Mouse (Mus musculus): ENCODE results near the gene Nrip1.

Nrip1 gene

GRCm38 (mm10) chr16:76372045-76372940 lies 1.3 kb downstream of the Nrip1 start:
- DNase-seq (ENCODE audit: low spot score in 2 of 2): peak; percentile 58

DNA sequence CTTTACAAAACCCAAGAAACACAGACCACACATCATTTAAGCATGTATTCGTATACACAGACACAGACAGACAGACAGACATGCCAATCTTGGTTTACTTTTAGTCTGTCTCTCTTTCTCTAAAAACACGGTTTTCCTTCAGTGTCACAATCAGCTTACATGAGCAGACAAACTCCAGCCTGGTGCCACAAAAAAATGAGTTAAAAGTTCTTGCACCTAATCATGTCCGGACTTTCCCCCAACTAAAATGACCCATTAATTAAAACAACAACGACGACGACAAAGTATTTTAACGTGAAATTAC lies 2.1 kb downstream of the Nrip1 start:
- DNase-seq (ENCODE audit: low spot score in 2 of 2): no peak

GRCm38 (mm10) chr16:76370716-76371613 lies 2.7 kb downstream of the Nrip1 start:
- DNase-seq (ENCODE audit: low spot score in 2 of 2): no peak

DNA sequence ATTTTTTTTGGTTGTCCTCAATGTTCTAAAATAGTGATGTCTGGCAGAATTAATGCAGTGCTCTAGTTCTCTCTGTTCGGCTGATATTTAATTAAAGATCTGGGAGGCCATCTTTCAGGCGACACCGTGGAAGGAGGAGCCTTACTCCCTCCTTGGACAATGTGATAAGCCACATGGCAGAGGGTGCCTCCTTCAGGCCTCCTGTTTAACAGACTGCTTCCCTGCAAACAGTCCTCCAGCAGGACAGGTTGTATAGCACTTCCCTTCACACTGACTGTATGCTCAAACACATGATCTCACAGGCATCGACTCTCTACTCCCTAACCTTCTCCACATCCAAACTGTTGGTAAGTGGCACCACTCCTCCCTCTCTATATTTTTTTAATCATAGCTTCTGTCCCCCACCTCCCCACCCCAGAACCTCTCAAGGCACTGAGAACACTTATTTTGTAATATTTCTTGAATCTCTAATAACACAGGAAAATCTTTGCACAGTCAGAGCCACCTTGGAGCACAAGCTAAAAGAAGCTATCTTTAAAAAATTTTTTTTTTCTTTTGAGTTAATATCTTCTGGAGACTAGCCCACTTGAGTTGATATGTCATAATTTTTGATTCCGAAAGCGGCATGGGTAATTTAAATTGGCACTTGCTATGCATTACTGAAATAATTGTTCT lies 3.4 kb downstream of the Nrip1 start:
- peak; percentile 42 to 67 for DNase-seq (ENCODE audit: low spot score in 2 of 2)

DNA sequence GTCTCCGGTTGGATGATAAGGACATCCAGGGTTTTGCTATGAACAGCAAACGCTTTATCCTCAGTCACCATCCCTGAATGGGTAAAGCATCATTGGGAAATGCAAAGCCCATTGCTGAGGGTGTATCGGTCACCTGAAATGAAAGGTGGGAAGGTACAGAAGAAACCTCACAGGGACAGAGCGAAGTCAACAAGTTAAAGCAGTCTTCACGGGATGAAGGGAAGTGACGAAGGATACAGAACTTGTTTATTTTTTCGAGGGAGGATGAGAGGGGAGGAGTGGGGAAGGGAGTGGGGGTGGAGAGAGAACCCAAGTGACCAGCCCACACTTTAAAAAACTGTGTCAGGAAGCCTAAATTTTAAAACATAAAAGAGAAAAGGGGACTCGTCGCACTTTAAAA lies 4.4 kb downstream of the Nrip1 start:
- DNase-seq (ENCODE audit: low spot score in 2 of 2): no peak

DNA sequence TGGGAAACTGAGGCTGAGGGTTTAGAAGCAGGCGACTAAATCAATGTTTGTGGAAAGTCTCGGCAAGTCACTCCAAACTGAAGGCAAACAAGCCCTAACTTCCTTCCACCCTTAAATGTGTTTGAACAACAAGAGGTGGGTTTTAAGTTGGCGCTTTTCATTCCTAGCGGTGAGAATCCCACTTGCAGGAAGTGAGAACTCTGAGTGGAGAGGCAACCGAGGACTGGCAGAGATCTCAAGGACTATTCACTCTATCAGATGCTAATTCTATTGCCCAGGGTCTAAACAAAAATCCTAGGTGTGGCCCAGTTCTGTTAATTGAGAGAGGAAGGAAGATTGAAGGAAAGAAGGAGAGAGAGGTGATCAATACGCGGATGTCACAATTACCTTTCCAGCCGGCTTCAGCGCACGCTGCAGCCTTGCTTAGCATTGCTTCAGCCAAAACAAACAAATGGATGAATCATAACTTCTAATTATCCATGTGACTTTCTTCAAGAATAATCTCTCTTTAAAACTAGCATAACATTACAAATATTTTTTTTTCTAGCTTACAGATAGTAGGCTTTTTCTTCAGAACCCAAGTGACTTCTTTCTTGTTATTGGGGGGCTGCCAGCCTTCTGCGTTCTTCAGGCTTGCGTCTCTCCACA lies 6.2 kb downstream of the Nrip1 start:
- DNase-seq (ENCODE audit: low spot score in 2 of 2): no peak

DNA sequence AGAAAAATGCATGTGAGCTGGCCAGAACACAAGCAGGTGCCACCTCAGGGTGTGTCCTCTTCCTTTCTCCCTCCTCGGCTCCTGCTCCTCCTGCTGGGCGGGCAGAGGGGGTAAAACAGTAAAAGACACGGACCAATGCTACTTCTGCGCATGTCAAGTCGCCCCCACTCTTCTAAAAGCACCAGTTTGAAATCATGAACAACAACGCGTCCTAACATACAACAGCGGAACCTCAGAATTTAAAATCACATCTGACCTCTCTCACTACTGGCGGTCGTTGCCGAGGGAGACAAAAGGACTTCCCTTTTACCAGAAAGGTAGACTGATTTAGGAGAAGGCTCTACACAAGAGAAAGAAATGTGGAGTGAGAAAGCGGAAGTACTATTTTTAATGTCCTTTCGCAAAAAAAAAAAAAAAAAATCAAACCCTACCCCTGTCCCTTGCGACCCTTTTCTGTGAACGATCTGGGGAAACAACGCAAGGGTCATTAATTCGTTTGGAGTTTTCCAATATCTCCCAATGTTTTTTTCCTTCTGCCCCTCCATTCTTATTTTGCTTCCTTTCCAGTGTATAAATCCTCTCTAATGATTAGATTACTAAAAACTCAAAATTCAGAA lies 7.7 kb downstream of the Nrip1 start:
- DNase-seq (ENCODE audit: low spot score in 2 of 2): peak; percentile 56 to 68

DNA sequence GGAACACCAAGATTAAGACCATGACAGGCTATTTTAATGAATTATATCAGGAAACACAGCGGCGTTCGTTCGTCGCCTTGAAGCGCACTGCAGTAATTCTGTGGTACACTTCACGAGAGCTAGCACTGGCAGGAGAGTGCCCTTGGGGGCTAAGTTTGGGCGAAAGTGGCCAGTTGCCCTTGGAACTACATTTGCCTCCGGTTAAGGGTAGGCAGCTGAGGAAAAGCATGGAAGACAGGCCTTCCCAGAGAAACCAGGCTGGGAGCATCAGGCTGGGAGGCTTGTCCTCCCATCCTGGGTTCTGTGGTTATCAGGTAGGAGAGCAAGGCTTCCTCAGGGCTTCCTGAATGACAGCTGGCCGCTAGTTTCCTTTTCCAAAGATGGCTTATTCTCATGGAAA lies 8.4 kb downstream of the Nrip1 start:
- no peak for DNase-seq (ENCODE audit: low spot score in 2 of 2)

GRCm38 (mm10) chr16:76363641-76364040 lies 10.0 kb downstream of the Nrip1 start:
- DNase-seq (ENCODE audit: low spot score in 2 of 2): peak; percentile 59 to 65

DNA sequence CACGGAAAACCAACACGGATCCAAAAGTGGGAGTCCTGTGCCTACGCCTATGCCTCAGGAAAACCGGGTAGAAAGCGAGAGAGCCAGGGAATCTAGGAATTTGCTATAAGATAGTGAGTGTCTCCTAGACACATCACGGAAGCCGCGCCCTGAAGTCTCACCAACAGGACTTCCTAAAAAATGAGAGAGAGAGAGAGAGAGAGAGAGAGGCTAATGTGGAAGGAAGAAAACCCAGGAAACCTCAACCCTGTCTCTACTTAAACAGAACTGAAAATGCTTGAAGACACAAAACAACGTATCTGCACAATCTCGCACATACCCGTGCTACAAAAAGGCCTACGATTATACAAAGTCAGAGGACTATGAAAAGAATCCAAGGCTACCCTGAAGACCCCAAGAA lies 10.6 kb downstream of the Nrip1 start:
- DNase-seq (ENCODE audit: low spot score in 2 of 2): no peak

DNA sequence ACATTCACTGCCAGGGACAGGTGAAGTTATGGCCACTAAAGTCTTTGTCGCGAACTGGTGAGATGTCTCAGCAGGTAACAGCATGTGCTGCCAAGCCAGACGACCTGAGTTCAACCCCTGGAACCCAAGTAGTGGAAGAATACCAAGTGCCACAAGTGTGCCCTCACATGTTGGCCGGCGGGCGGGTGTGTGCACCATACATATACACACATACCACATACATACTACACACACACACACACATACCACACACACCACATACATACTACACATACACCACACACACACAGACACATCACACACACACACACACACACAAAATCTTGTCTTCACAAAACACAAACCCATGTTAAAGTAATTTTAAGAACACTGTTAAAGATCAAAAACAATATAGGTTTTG lies 13.2 kb downstream of the Nrip1 start:
- DNase-seq (ENCODE audit: low spot score in 2 of 2): no peak

DNA sequence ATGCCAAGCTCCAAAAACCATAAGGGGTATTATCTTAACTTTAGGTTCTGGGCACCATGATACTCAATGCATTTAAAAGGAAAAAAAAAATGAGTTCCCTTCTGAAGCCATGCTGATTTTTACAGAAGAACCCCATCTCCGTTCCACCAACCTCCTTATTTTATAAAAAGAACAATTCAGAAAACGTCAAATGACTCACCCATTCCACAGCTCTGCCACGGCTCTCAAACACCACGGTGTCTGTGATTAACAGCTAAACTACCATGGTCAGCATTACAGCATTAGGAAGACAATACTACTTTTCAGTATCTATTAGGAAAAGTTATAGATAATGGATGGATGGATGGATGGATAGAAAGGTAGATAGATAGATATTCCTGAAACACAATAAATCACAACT lies 14.9 kb downstream of the Nrip1 start:
- DNase-seq (ENCODE audit: low spot score in 2 of 2): no peak

- no peak for DNase-seq (ENCODE audit: low spot score in 2 of 2)
Measured at GRCm38 (mm10) chr16:76358128-76358748, 15.4 kb downstream of the Nrip1 start.

- DNase-seq (ENCODE audit: low spot score in 2 of 2): no peak
Measured at GRCm38 (mm10) chr16:76357155-76357554, 16.5 kb downstream of the Nrip1 start.

DNA sequence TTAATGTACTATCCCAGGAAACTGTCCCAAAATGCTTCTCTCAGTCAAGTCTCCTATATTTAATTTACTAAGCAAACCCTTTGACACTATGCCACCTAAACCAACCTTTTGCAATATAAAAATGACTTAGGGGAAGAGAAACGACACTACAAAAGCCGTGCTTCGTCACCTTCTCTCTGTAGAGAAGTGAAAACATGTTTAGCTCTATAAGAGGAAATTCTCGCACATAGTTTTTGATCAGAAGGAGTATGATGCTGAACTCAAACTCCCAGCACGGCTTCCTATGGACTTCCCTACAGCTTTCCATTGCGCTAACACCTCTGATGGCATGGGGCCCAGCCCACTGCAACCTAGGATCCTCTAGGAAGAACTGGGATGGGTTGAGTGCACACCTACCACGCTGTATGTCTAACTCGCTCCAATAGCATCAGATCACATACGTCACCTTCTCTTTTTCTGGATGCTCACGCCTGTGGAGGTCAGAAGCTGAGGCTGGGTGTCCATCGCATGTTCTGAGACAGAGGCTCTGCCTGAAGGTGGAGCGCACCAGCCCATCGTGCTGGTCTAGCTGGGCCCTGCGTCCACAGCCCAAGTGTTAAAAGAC lies 17.6 kb downstream of the Nrip1 start:
- no peak for DNase-seq (ENCODE audit: low spot score in 2 of 2)

GRCm38 (mm10) chr16:76355267-76355666 lies 18.4 kb downstream of the Nrip1 start:
- no peak for DNase-seq (ENCODE audit: low spot score in 2 of 2)

DNA sequence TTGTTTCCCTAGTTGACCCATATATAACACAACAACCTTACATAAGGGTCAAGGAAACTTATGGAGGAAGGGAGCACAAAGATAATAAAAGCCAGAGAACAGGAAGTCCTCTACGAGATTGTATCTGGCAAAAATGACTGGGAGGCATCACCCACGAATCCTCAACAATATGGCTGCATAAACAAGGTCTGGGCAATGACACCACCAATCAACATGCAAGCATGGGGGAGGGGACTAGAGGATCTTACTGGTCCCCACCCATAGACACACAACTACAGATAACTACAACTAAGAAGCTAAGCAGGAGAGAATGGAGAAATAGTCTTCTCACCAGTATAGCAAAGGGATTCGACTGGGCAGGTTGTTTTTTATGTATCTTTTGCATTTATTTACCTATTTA lies 18.8 kb downstream of the Nrip1 start:
- no peak for DNase-seq (ENCODE audit: low spot score in 2 of 2)

DNA sequence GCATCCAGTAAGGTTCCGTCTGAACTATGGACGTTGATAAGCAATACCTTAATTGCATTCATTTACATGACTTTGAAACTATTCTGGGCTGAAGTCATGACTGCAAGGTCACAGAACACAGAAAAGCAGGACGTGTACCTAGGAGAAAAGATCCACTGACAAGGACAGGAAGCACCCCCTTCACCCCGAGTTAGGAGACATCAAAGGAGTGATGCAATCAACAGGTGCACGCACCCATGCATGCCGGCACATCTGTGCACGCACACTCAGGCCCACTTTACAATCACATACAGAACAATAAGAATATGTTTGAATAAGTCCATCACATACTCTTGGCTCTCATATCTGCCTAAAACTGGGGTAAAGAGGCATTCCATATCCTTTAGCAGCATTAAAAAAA lies 19.3 kb downstream of the Nrip1 start:
- DNase-seq (ENCODE audit: low spot score in 2 of 2): no peak

GRCm38 (mm10) chr16:76350922-76351321 lies 22.7 kb downstream of the Nrip1 start:
- no peak for DNase-seq (ENCODE audit: low spot score in 2 of 2)

DNA sequence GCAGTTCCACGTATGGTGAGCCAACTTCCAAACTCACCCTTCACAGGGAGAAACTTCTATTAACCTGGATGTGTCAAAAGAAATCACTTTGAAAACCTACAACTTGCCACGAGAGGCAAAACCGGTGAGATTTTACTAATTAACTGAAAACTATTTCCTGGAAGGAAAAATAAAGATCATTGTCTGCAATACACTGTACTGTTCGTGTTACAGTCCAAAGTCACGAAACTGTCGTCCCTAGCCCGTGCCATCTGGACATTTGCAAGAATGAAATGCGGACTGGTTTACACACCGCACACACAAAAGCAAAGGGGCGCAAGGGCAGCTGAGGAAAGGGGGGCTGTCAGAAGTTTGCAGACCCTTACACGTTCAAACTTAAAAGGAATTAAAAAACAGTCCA lies 24.6 kb downstream of the Nrip1 start:
- no peak for DNase-seq (ENCODE audit: low spot score in 2 of 2)
